Mouse (Mus musculus) mature B cell (primary cell): ENCODE measurements around the gene Hoxa9.

Experiments
- in situ Hi-C: fragments of 300-500 bp; cut with MboI; formaldehyde crosslinking; loops from 2 replicates; pipeline ENCODE4 v1.14.3; 2019

The Hoxa9 gene

GRCm38 (mm10) chr6:52206882-52207683 is 23.8 kb downstream of the Hoxa9 start:
- in situ Hi-C loops, result no loop called here

GRCm38 (mm10) chr6:52205638-52206621 is 25.0 kb downstream of the Hoxa9 start:
- in situ Hi-C loops, result no loop called here

GRCm38 (mm10) chr6:52205221-52205620 is 25.7 kb downstream of the Hoxa9 start:
- in situ Hi-C loops, result no loop called here

- in situ Hi-C loops, result no loop called here
Observed at GRCm38 (mm10) chr6:52204050-52204752, 26.7 kb downstream of the Hoxa9 start, which contains the start of gene Hoxa5. Gene Hoxa5 (minus strand): TSS chr6:52204587.

- in situ Hi-C loops, result no loop called here
Observed at GRCm38 (mm10) chr6:52203371-52204049, 27.4 kb downstream of the Hoxa9 start.

- in situ Hi-C loops, result no loop called here
Observed at GRCm38 (mm10) chr6:52203121-52203370, 27.8 kb downstream of the Hoxa9 start.

GRCm38 (mm10) chr6:52202362-52203120 is 28.3 kb downstream of the Hoxa9 start:
- in situ Hi-C loops, result no loop called here

GRCm38 (mm10) chr6:52201269-52201668 is 29.6 kb downstream of the Hoxa9 start:
- in situ Hi-C loops, result no loop called here

- in situ Hi-C loops, result no loop called here
Observed at GRCm38 (mm10) chr6:52200751-52201250, 30.1 kb downstream of the Hoxa9 start.

- in situ Hi-C loops, result no loop called here
Observed at GRCm38 (mm10) chr6:52200073-52200750, 30.7 kb downstream of the Hoxa9 start.

- in situ Hi-C loops, result no loop called here
Observed at GRCm38 (mm10) chr6:52197271-52197670, 33.6 kb downstream of the Hoxa9 start.

- in situ Hi-C loops, result no loop called here
Observed at GRCm38 (mm10) chr6:52196811-52197210, 34.1 kb downstream of the Hoxa9 start.

- in situ Hi-C loops, result no loop called here
Observed at GRCm38 (mm10) chr6:52194690-52195089, 36.2 kb downstream of the Hoxa9 start.

- in situ Hi-C loops, result no loop called here
Observed at GRCm38 (mm10) chr6:52191860-52192550, 38.9 kb downstream of the Hoxa9 start.

GRCm38 (mm10) chr6:52190906-52191810 is 39.7 kb downstream of the Hoxa9 start, which contains the start of gene Hoxa4:
Gene Hoxa4 (minus strand): TSS chr6:52191753.
- in situ Hi-C loops, result no loop called here

GRCm38 (mm10) chr6:52190410-52190809 is 40.5 kb downstream of the Hoxa9 start:
- in situ Hi-C loops, result no loop called here

- in situ Hi-C loops, result no loop called here
Observed at GRCm38 (mm10) chr6:52189909-52190308, 41.0 kb downstream of the Hoxa9 start.

- in situ Hi-C loops, result no loop called here
Observed at GRCm38 (mm10) chr6:52189172-52189591, 41.7 kb downstream of the Hoxa9 start.
